Mouse (Mus musculus): ENCODE data around the gene Tlr3. TPM values are rescaled to one million over a fixed set of nuclear protein-coding genes. Genes with fewer than 3 reads are reported as not detected.

Gene Tlr3
- total RNA-seq (2021), result 1 to 10 TPM; 7.0 to 7.3 TPM

DNA sequence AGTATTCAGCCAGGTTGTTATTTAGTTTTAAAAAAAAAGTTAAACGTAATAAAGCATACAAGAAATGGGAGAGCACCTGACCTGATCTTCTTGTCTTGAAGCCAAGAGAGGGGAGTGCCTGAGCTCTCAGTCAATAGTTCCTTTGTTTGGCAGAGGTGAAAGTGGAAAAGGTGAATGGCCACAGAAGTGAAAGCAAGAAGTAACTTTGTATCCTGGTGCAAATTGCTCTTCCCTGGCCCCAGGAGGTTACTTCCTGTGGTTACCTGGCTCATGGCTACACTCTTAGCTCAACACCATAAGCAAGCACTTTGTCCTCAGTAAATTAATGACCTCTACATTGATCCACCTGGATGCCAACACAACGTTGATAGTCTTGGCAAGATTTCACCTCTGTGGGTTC, at the start of gene Tlr3:
Gene Tlr3, minus strand, starts transcription at position 199 of the 400 bp plus-strand sequence.
- DNase-seq (ENCODE audit: low spot score), result no peak
- intact Hi-C loops (cut with DNase I), result no loop called here

DNA sequence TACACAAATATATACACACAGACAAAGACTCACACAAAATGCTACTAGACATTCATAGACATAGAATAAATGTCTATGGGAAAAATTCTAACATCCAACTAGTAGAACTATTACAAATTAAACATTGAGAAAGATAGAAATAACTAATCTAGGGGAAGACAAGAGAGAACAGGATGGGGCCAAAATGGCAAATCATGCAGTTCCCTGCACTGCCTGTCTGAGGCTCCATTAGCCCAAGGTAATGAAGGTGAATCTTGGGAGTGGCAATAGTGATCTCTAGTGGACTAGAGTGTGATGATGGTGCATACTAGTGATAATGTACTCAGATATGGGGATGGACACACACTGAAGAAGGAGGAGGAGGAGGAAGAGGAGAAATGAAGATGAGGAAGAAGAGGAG, 47.0 kb upstream of the Tlr3 start:
- intact Hi-C loops (cut with DNase I), result no loop called here
- no peak for DNase-seq (ENCODE audit: low spot score)

DNA sequence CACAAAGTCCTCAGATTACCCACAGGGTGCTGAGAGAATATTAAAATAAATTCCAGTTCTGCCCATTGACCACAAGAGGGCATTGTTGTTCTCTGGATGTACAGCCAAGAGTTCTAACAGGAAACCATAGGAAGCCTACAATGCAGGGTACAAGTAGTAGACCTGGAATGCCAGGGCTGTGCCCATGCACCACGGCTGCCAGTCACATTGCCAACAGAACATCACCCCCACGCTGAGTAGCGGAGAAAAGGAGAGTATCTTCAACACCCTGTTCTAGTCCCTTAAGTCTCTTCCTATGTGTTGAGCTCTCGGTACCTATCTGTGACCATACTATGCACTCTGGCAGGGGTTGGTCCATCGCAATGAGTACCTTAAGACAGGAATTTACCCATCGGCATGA, 43.5 kb upstream of the Tlr3 start:
- intact Hi-C loops (cut with DNase I), result loop anchor here (1.0 to 5.0 kb wide), 2 partner anchors 327 to 478 kb away; partner anchors contain the start of gene Ccdc110
- DNase-seq (ENCODE audit: low spot score), result peak; percentile 4

GRCm38 (mm10) chr8:45452115-45452514, 41.2 kb upstream of the Tlr3 start:
- intact Hi-C loops (cut with DNase I), result loop anchor here (5.0 kb wide), 1 partner anchor 480 kb away; the partner anchor contains the start of gene Ccdc110
- DNase-seq (ENCODE audit: low spot score), result peak; percentile 5

DNA sequence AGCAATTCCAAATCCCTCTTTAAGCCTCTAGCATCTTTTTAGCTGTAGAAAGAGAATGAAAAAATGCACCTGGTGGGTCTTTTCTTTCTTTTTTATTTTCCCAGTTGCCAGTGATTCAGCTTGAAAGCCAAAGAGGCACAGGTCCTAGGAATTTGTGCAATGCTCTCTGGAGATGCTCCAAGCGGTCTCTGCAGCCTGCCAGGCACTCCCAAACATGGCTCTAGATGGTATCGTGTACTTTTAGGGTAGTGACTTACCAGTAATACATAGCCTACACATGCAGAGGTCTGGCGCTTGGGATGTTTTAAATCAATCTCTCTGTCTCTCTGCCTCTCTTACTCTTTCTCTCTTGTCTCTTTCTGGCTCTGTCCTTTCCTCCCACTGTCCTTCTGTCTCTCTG, 38.0 kb upstream of the Tlr3 start:
- intact Hi-C loops (cut with DNase I), result no loop called here
- DNase-seq (ENCODE audit: low spot score), result no peak

DNA sequence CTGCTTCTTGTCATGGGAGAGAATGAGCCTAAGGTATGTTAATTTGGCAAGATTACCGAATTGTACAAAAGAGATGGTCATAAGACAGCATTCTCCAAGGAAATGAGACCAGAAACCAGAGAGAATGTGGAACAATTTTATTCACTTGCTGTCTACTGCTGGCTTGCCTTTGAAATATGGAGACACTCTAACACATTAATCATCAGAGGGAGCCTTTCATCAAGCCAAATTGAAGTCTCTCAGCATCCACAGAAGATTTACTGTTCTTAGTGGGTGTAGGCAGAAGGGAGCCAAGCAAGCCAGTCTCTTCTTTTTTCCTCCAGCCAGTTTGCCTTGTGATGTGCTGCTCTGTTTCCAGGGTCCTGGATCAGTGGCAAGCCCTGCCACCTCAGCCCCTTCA, 37.4 kb upstream of the Tlr3 start:
- intact Hi-C loops (cut with DNase I), result no loop called here

GRCm38 (mm10) chr8:45438899-45439535, 28.1 kb upstream of the Tlr3 start:
- intact Hi-C loops (cut with DNase I), result loop anchor here (5.0 kb wide), 2 partner anchors 343 to 493 kb away; partner anchors contain the start of gene Ccdc110
- no peak for DNase-seq (ENCODE audit: low spot score)

More for the DNA sequence above, 37.4 kb upstream of the Tlr3 start:
- no peak for DNase-seq (ENCODE audit: low spot score)

- DNase-seq (ENCODE audit: low spot score), result no peak
- intact Hi-C loops (cut with DNase I), result no loop called here
Observed at GRCm38 (mm10) chr8:45420151-45420550, 9.3 kb upstream of the Tlr3 start.

DNA sequence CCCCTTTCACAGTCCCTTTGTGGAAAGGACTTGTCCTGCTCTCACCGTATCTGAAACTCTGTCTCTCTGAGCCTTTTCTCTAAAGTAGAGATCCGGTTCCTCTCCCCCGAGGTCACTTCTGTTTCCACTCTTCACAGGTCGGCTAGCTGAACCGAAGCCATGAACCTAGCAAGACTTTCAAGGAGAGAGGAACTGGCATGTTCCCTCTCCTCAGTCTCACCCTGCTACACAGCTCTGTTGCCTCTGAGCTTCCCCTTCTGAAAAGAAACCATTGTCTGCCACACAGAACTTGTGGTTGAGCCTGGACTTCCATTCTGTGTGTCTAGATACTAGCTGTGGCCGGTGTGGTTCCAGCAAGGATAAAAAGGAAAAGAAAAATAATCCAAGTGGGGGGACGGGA, 4.1 kb upstream of the Tlr3 start:
- no peak for DNase-seq (ENCODE audit: low spot score)
- intact Hi-C loops (cut with DNase I), result no loop called here

DNA sequence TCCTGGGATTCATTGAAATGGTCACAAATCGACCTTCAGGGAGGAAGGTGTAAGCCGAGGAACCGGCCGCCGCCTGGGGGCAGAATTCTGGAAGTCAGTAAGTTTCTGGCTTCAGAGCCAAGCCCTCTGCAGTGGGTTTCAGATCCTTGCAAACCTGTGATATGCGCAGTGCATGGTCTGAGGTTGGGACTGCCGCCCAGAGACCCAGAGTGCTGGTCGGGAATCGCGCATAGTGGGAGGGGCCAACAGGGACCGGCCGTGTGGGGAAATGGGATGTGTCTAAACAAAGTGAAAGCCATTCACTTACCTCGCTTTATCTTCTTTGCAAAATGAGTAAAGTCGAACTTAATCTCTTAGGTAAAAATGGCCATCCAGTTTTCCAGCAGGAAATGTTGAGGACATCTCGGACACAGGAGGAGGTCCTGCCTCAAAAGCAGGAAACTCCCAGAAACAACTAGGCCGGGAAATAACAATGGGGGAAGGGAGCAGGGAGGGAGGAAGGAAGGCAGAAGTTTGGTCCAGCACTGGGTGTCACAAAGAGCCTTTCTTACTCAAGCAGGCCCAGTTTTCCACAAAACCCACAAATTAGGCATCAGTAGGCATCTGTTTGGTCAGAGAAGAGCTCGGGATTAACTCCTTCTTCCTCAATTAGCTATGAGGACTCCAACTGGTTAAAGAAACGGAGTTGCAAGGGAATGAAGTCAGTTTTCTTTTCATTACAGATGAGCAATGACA, 567 bp downstream of the Tlr3 start:
- peak; percentile 55 for DNase-seq (ENCODE audit: low spot score)

DNA sequence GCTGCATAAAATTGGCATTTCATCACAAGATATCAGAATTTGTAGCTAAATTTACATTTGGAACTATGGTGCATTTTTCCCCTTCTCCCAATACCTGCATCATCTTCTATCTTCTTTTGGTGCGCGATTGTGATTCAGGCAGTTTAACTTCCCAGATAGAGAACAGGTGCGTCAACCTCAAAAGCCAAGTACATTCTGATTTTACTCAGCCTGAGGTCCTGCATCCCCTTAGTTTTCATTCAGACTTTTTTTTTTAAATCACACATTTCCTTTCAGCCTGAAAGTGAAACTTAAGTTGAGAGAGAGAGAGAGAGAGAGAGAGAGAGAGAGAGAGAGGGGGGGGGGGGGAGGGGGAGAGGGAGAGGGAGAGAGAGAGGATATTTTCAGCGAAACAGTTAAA, 1.2 kb downstream of the Tlr3 start:
- intact Hi-C loops (cut with DNase I), result no loop called here
- no peak for DNase-seq (ENCODE audit: low spot score)

More for the DNA sequence above, 567 bp downstream of the Tlr3 start:
- intact Hi-C loops (cut with DNase I), result no loop called here

GRCm38 (mm10) chr8:45383250-45383649, 27.6 kb downstream of the Tlr3 start:
- no peak for DNase-seq (ENCODE audit: low spot score)
- intact Hi-C loops (cut with DNase I), result no loop called here

GRCm38 (mm10) chr8:45381963-45382347, 28.9 kb downstream of the Tlr3 start, which contains the start of gene Fam149a:
Gene Fam149a, minus strand, starts transcription at chr8:45382291.
- DNase-seq (ENCODE audit: low spot score), result no peak
- intact Hi-C loops (cut with DNase I), result no loop called here

- intact Hi-C loops (cut with DNase I), result no loop called here
- DNase-seq (ENCODE audit: low spot score), result no peak
Observed at GRCm38 (mm10) chr8:45381075-45381962, 29.6 kb downstream of the Tlr3 start.

DNA sequence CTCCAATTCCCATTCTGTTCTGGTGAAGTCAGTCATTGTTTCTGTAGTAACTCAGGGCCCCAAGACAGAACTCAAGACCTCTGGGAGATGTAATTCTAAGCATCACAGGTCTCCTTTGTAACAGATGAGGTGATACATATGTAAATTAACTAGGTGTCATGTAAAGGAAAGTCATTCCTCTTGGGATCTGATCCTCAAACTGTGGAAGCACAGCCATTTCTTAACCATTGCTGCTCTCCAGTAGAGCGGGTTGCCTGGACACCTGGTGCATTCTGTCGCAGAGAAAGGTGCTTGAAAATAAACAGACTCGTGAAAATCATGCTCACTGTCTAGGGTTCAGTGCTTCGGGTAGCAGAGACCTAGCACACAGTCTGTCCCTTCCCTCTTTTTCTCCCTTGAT, 30.3 kb downstream of the Tlr3 start:
- intact Hi-C loops (cut with DNase I), result no loop called here
- no peak for DNase-seq (ENCODE audit: low spot score)

DNA sequence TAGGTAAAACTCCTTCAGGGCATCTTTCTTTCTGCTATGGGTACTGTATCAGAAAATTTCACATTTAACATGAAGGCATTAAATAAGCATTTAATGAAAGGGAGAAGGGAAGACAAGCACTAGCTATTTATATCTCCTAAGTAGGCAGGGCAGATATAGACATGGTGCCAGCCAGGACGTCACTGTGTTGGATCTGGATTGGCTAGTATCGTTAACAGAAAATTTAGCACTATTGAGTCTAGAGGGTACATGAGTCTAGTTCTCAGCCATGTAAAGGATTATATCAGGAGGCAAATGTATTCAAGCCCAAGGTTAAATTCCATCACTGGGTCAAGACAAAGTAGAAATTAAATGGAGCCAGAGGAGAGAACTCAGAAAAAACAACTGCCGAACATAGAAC, 36.8 kb downstream of the Tlr3 start:
- intact Hi-C loops (cut with DNase I), result no loop called here
- DNase-seq (ENCODE audit: low spot score), result no peak

DNA sequence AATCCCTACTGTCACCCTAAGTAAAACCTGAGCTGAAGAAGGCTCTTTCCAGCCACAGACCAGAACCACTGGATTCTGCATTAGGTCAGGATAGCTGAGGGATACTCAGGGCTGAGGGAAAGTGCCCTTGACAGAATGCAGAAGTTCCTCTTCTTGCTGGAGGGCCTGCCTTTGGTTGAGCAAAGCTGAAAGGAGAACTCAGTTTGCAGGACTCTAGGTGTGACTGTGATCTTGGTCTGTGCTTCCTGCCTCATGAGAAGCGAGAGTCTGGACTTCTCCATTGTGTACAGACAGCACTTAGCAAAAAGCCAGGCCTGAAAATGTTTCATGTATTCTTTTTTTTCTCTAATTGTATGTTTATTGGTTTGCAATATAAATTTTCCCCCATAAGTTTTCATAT, 43.7 kb downstream of the Tlr3 start:
- intact Hi-C loops (cut with DNase I), result no loop called here
- DNase-seq (ENCODE audit: low spot score), result no peak

DNA sequence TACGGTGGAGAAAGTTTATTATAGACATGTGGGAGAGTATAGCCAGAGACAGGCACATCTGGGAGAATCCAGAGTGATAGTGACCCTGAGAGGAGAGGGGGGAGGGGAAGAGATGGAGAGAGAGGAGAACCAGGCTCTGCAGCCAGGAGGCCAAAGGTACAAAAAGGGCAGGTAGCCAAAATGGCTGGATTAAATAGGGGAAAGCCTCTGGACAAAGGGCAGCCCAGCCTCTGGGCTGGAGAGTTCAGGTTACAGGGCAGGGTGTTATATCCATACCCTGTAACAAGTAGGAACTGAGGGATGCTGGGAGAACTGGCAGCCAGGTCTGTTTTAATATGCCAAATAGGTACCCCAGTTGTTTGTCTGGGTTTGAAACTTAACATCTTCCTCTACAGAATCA, 47.7 kb downstream of the Tlr3 start:
- intact Hi-C loops (cut with DNase I), result no loop called here
- DNase-seq (ENCODE audit: low spot score), result no peak

GRCm38 (mm10) chr8:45362323-45362722, 48.6 kb downstream of the Tlr3 start:
- intact Hi-C loops (cut with DNase I), result no loop called here
- DNase-seq (ENCODE audit: low spot score), result no peak

DNA sequence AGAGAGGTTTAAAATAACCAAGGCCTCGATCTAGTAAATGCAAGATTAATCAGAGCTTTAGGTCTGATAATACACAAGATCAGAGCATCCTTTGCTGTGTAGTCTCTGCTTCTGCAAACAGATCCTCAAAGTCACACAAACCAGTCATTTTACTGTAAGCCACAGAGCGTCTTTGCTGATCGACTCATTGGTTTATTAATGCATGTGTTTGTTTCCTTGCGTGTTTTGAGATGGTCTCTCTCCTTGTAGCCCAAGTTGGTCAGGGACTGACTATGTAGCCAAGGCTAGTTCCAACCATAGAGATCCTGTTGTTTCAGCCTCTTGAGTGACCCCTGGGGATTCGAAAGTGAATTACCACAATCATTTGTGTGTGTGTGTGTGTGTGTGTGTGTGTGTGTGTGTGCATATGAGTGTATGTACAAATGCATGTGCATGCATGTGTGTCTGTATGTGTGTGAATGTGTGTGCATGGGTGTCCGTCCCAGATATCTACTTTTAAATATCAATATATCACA, 51.7 kb downstream of the Tlr3 start:
- DNase-seq (ENCODE audit: low spot score), result no peak
- intact Hi-C loops (cut with DNase I), result no loop called here
